Mouse (Mus musculus) B cell, adult 67 days (primary cell): ENCODE measurements around the gene Atp1a1. TPM values are rescaled to one million over a fixed set of nuclear protein-coding genes. Genes with fewer than 3 reads are reported as not detected.

ENCODE experiments used
- total RNA-seq, 2 experiments: library from RNA; stranded (reverse); gene quantifications; 4 replicates each; pipeline ENCODE4 v1.2.4; 2023

Atp1a1 gene
- 10 to 100 TPM; 82.5 to 90.5 TPM for total RNA-seq

GRCm38 (mm10) chr3:101604550-101605223, at the start of gene Atp1a1:
Atp1a1 (minus strand) TSS chr3:101604684.

Other genes with a start within 250 kb of the Atp1a1 start
- under 1 TPM; 0.15 to 0.17 TPM for gene Igsf3, start 227.6 kb downstream of the Atp1a1 start, total RNA-seq
- not detected for gene Mab21l3, start 244.3 kb upstream of the Atp1a1 start, total RNA-seq